Mouse (Mus musculus) lung, postnatal 0 days (tissue): ENCODE data around the gene Trem3.

Experiments
- CTCF ChIP-seq: IDR thresholded peaks from 2 replicates; pipeline ENCODE4 v1.5.1; 2016; ENCODE audit warnings: antibody characterized with exemption, mild to moderate bottlenecking
- EP300 ChIP-seq: IDR thresholded peaks from 2 replicates; pipeline ENCODE4 v1.6.1; 2016; ENCODE audit warnings: antibody characterized with exemption, mild to moderate bottlenecking, control low read depth

GRCm38 (mm10) chr17:48299203-48299602 is 51.6 kb downstream of the Trem3 start, which contains the start of gene Treml2:
- TF ChIP-seq CTCF (no peak), EP300 (no peak)
